Mouse (Mus musculus): Measurements from ENCODE around the gene Elf3. TPM values are rescaled to one million over a fixed set of nuclear protein-coding genes. Genes with fewer than 3 reads are reported as not detected.

Gene Elf3
- polyA plus RNA-seq, 1 experiment from 2014 or later = 0.67 TPM

DNA sequence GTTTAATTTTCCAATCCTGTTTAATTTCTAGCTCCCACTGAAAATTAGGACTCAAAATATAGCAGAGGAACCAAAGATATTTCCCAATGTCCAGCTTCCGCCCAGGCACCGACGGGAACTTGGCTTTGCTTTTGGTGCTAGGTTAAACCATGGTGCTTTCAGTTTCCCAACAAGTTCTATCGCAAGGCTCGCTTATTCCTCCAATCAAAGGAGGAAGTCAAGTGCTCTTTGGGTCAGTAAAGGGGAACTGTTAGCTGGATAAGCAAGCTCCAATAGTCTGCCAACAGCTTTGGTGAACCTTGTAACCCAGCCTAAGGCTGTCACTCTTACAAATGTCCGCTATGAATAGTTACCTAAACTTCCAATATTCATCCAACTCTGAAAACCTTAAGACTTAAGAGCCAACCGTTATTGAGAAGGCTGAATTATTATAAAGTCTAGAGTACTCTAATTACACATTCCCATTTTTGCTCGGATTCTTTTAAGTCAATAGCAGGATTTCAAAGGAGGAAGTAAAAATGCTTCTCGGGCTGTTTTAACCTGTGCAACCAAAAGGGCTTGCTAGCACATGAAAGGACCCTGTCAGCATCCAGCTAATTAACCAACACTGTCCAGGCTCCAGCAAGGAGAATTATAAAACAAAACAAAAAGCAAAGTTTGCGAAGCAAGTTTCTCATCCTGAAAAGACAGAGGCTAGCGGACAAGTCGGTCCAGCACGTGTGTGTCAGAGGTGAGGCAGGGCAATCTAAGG lies 24.3 kb upstream of the Elf3 start:
- Histone ChIP-seq H3K9me3 (ENCODE audit: low read length) (no peaks in the 10 kb centered on the region), H3K27me3 (ENCODE audit: insufficient read depth, low read length) (no peaks in the 10 kb centered on the region), H3K36me3 (replicated peaks; ENCODE audit: insufficient read depth, low read length) (peaks cover 12% of the 10 kb centered on the region), H3K4me2 (ENCODE audit: low read depth, low read length) (peak overlapping the region; percentile 78), H3K4me3 (ENCODE audit: low read depth, low read length) (peak overlapping the region; percentile 84), H3K9ac (replicated peaks) (peak overlapping the region; percentile 83), H3K4me1 (ENCODE audit: insufficient read depth) (peaks cover 13% of the 10 kb centered on the region), H3K27ac (ENCODE audit: low read depth) (peak overlapping the region; percentile 92)
- ATAC-seq (peak; percentile 75), DNase-seq (peak; percentile 47)
- 4% methylated on average over 13 of the region's 13 CpGs for WGBS (ENCODE audit: insufficient replicate concordance)
- TF ChIP-seq CTCF (IDR thresholded peaks at IDR 0.05; ENCODE audit: low read depth) = no peak

- Histone ChIP-seq H3K4me1 (ENCODE audit: insufficient read depth) (peaks cover 13% of the 10 kb centered on the region), H3K4me2 (ENCODE audit: low read depth, low read length) (peak overlapping the region; percentile 78), H3K27me3 (ENCODE audit: insufficient read depth, low read length) (no peaks in the 10 kb centered on the region), H3K36me3 (replicated peaks; ENCODE audit: insufficient read depth, low read length) (peaks cover 19% of the 10 kb centered on the region), H3K9ac (replicated peaks) (no peak overlapping the region), H3K4me3 (ENCODE audit: low read depth, low read length) (peak overlapping the region; percentile 84), H3K9me3 (ENCODE audit: low read length) (no peaks in the 10 kb centered on the region), H3K27ac (ENCODE audit: low read depth) (peak overlapping the region; percentile 92)
- TF ChIP-seq EP300 (IDR thresholded peaks at IDR 0.05; ENCODE audit: low read depth) (no peak), CTCF (IDR thresholded peaks at IDR 0.05; ENCODE audit: low read depth) (no peak)
- 88% methylated on average over 17 of the region's 17 CpGs for WGBS (ENCODE audit: insufficient replicate concordance)
- DNase-seq (no peak), ATAC-seq (no peak)
Observed at GRCm38 (mm10) chr1:135281841-135282240, 23.5 kb upstream of the Elf3 start.

GRCm38 (mm10) chr1:135280646-135281045 lies 22.3 kb upstream of the Elf3 start:
- peak; percentile 58 for DNase-seq
- Histone ChIP-seq H3K27ac (ENCODE audit: low read depth) (no peak overlapping the region), H3K36me3 (replicated peaks; ENCODE audit: insufficient read depth, low read length) (peaks cover 29% of the 10 kb centered on the region), H3K9ac (replicated peaks) (no peak overlapping the region), H3K4me3 (ENCODE audit: low read depth, low read length) (no peak overlapping the region), H3K4me2 (ENCODE audit: low read depth, low read length) (no peak overlapping the region), H3K4me1 (ENCODE audit: insufficient read depth) (peaks cover 13% of the 10 kb centered on the region), H3K27me3 (ENCODE audit: insufficient read depth, low read length) (no peaks in the 10 kb centered on the region), H3K9me3 (ENCODE audit: low read length) (no peaks in the 10 kb centered on the region)
- 68% methylated on average over 9 of the region's 9 CpGs for WGBS (ENCODE audit: insufficient replicate concordance)
- ATAC-seq = peak; percentile 22; the same call in 1 of the 2 replicates
- no peak for TF ChIP-seq CTCF (IDR thresholded peaks at IDR 0.05; ENCODE audit: low read depth)
- no peak for TF ChIP-seq EP300 (IDR thresholded peaks at IDR 0.05; ENCODE audit: low read depth)

DNA sequence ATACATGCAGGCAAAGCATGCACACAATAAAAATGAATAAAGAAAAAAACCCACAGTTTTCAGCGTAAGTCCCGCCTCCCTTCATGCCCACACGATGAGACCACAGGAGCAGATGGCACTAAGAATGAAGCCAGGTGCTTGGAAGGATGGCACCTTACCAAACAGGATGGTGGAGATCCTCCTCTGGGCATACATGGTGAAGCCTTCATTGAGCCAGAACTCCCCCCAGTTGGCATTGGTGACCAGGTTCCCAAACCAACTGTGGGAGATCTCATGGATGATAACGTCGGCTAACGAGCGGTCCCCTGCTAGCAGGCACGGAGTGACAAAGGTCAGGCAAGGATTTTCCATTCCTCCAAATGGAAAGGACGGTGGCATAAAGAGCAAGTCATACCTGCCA lies 13.0 kb upstream of the Elf3 start:
- no peak for TF ChIP-seq CTCF (IDR thresholded peaks at IDR 0.05; ENCODE audit: low read depth)
- no peak overlapping the region for H3K4me3 ChIP-seq (ENCODE audit: low read depth, low read length)
- no peak overlapping the region for H3K9ac ChIP-seq (replicated peaks)
- no peaks in the 10 kb centered on the region for H3K9me3 ChIP-seq (ENCODE audit: low read length)
- no peak for DNase-seq
- peaks cover 34% of the 10 kb centered on the region for H3K36me3 ChIP-seq (replicated peaks; ENCODE audit: insufficient read depth, low read length)
- H3K4me2 ChIP-seq (ENCODE audit: low read depth, low read length) = no peak overlapping the region
- H3K27me3 ChIP-seq (ENCODE audit: insufficient read depth, low read length) = no peaks in the 10 kb centered on the region
- WGBS (ENCODE audit: insufficient replicate concordance) = 83% methylated on average over 9 of the region's 9 CpGs
- H3K27ac ChIP-seq (ENCODE audit: low read depth) = no peak overlapping the region
- H3K4me1 ChIP-seq (ENCODE audit: insufficient read depth) = no peaks in the 10 kb centered on the region
- ATAC-seq = no peak

DNA sequence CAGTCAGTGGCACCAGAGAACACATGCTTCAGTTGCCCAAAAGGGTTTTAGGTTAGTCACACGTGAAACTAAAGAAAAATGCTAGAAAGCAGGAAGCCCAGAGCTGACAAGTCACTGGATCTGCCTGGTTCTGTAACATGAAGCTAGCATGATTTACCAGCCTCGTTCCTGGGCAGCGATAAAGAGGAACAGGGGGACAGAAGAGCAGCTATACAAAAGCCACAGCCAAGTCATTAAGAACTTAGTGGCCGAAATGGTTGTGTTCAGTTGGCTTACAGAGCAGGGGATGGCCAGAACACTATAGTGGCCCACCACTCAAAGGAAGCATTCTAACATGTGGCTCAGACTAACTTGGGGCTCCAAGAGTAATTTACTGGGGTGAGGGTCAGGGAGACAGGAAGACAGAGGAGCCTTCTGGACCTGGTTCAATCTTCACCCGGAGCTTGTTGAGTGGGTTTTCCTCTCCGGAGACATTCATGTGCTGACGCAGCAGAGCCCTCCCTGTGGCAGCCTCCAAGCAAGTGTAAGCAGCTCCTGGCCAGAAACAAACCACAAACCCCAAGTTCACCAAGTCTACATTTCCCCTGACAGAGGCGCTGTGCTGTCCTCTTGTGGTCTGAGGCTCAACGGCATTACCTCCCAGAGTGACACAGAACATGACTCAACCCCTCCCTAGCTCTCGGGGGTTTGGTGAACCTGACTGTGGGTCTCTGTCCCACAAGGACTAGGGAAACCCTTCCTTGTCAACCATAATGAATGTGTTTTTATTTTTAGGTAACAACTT lies 9.5 kb upstream of the Elf3 start:
- 40% methylated on average over 10 of the region's 10 CpGs for WGBS (ENCODE audit: insufficient replicate concordance)
- Histone ChIP-seq H3K4me3 (ENCODE audit: low read depth, low read length) (no peak overlapping the region), H3K9me3 (ENCODE audit: low read length) (no peaks in the 10 kb centered on the region), H3K9ac (replicated peaks) (no peak overlapping the region), H3K4me2 (ENCODE audit: low read depth, low read length) (no peak overlapping the region), H3K27me3 (ENCODE audit: insufficient read depth, low read length) (no peaks in the 10 kb centered on the region), H3K36me3 (replicated peaks; ENCODE audit: insufficient read depth, low read length) (peaks cover 50% of the 10 kb centered on the region), H3K4me1 (ENCODE audit: insufficient read depth) (no peaks in the 10 kb centered on the region), H3K27ac (ENCODE audit: low read depth) (0 out of 2 replicates have a peak overlapping the region, but pooled peaks have one; percentile 12)
- DNase-seq (no peak), ATAC-seq (peak; percentile 51; the same call in 1 of the 2 replicates)
- no peak for TF ChIP-seq EP300 (IDR thresholded peaks at IDR 0.05; ENCODE audit: low read depth)
- TF ChIP-seq CTCF (IDR thresholded peaks at IDR 0.05; ENCODE audit: low read depth) = peak; percentile 33; the same call in 1 of the 2 replicates

GRCm38 (mm10) chr1:135265834-135266233 lies 7.5 kb upstream of the Elf3 start:
- Histone ChIP-seq H3K4me1 (ENCODE audit: insufficient read depth) (no peaks in the 10 kb centered on the region), H3K27me3 (ENCODE audit: insufficient read depth, low read length) (no peaks in the 10 kb centered on the region), H3K36me3 (replicated peaks; ENCODE audit: insufficient read depth, low read length) (peaks cover 42% of the 10 kb centered on the region), H3K4me3 (ENCODE audit: low read depth, low read length) (no peak overlapping the region), H3K9ac (replicated peaks) (no peak overlapping the region), H3K4me2 (ENCODE audit: low read depth, low read length) (no peak overlapping the region), H3K27ac (ENCODE audit: low read depth) (no peak overlapping the region), H3K9me3 (ENCODE audit: low read length) (no peaks in the 10 kb centered on the region)
- TF ChIP-seq EP300 (IDR thresholded peaks at IDR 0.05; ENCODE audit: low read depth) = no peak
- no peak for TF ChIP-seq CTCF (IDR thresholded peaks at IDR 0.05; ENCODE audit: low read depth)
- DNase-seq (no peak), ATAC-seq (0 out of 2 replicates have a peak, but pooled peaks have one; percentile 50)
- WGBS (ENCODE audit: insufficient replicate concordance) = 37% methylated on average over 5 of the region's 5 CpGs
